Mouse (Mus musculus) lung, embryonic 16.5 days (tissue): ENCODE results near the gene Rbm46. TPM values are rescaled to one million over a fixed set of nuclear protein-coding genes. Genes with fewer than 3 reads are reported as not detected.

Source experiments
- ATAC-seq: fragments of 200-750 bp; cut with Nextera tagmentation; 2 replicates; pipeline ENCODE4 v1.8.0; 2017; ENCODE audit warnings: low read depth, mild to moderate bottlenecking, moderate library complexity
- H3K27ac ChIP-seq: fragments of 300-500 bp; sonication (generic); 2 replicates; pipeline ENCODE4 v1.5.1; 2014; ENCODE audit warnings: mild to moderate bottlenecking, control low read depth, low read length
- H3K27me3 ChIP-seq: fragments of 300-500 bp; sonication (generic); 2 replicates; pipeline ENCODE4 v1.6.1; 2014; ENCODE audit warnings: low read depth, low read length, mixed read lengths; ENCODE audit not compliant: control insufficient read depth, insufficient read depth
- H3K36me3 ChIP-seq: fragments of 300-500 bp; sonication (generic); 2 replicates; pipeline ENCODE4 v1.6.1; 2014; ENCODE audit warnings: low read length; ENCODE audit not compliant: control insufficient read depth, insufficient read depth
- H3K4me1 ChIP-seq: fragments of 300-500 bp; sonication (generic); replicated peaks from 2 replicates; pipeline ENCODE4 v1.6.1; 2014; ENCODE audit warnings: low read length, mixed read lengths; ENCODE audit not compliant: control insufficient read depth, insufficient read depth
- H3K4me2 ChIP-seq: fragments of 300-500 bp; sonication (generic); 2 replicates; pipeline ENCODE4 v1.6.1; 2014; ENCODE audit warnings: low read depth, low read length, control low read depth
- H3K4me3 ChIP-seq: fragments of 300-500 bp; sonication (generic); 2 replicates; pipeline ENCODE4 v1.5.1; 2014; ENCODE audit warnings: mild to moderate bottlenecking, low read length, control low read depth
- H3K9ac ChIP-seq: fragments of 300-500 bp; sonication (generic); 2 replicates; pipeline ENCODE4 v1.6.1; 2014; ENCODE audit warnings: low read length, control low read depth
- H3K9me3 ChIP-seq: fragments of 300-500 bp; sonication (generic); 2 replicates; pipeline ENCODE4 v1.6.1; 2016; ENCODE audit warnings: low read length; ENCODE audit not compliant: control insufficient read depth
- WGBS: fragments of 180-500 bp; shearing (Covaris S2); extraction: QIAGEN DNeasy Blood & Tissue Kit; methylation state at CpG from one replicate; pipeline ENCODE4 v1.1.7; 2014; 5-methylcytosine and 5-hydroxymethylcytosine counted together
- polyA plus RNA-seq: library from polyadenylated mRNA; unstranded; fragments of >200 nt; fragmentation: Nextera tagmentation; extraction: Ambion mirVana; gene quantifications from 2 replicates; pipeline ENCODE4 v1.2.1, GENCODE M21; 2015

Rbm46 gene
- polyA plus RNA-seq, 1 experiment from 2014 or later = 11.1 TPM

DNA sequence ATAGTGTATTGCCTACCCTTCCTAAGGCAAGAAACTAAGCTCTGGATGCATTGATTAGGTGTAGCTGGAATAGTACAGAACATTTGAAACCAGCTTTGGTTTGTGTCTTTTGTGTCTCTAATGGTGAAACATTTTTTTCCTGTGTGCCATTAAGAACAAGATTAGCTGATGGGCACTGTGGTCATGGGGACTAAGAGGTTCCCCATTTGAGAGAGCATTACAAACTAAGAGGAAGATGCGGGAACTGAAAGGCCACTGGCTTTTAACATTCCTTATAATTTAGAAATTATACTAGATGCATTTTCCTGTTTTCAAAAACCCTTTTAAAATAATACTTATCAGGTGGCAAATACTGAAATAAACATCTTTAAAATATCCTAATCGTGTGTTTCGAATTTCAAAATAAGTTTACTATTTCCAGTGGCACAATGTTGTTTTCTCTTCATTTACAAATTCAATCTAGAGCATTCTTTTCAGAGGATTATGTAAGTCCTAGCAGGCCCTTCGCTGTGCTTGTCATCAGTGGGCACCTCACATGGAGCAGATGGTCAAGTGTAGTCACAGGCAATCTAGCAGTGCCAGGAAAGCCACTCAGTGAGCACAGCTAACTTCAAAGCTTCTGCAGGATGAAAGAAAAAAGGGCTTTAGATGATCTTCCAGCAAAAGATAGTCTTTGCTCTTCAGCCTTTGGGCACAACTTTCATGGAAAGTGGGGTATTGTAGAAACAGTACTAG, 76.4 kb downstream of the Rbm46 start:
- no peaks in the 10 kb centered on the region for H3K27me3 ChIP-seq
- no peaks in the 10 kb centered on the region for H3K36me3 ChIP-seq
- H3K4me3 ChIP-seq = no peak overlapping the region
- H3K4me2 ChIP-seq = no peak overlapping the region
- H3K27ac ChIP-seq = no peak overlapping the region
- H3K4me1 ChIP-seq = no peaks in the 10 kb centered on the region
- no peaks in the 10 kb centered on the region for H3K9me3 ChIP-seq
- H3K9ac ChIP-seq = no peak overlapping the region
- WGBS = 75% methylated on average over 4 of the region's 4 CpGs
- ATAC-seq = no peak

DNA sequence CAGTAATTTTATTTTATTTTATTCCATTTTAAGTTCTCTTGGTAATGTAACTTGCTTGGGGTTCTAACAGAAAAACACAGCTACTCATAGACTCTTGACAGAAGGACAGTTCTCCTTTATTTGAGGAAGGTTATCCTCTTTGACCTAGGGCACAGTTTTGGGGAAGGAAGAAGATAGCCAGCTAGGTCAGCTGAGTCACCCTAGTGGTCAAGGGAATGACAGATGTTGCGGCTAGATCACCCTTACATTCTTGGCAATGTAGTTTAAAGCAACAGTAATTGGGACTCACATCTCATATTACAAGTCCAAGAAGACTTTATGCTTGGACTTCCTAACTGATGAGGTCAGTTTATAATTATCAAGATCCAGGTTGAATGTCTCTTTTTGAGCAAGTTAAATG, 82.6 kb downstream of the Rbm46 start:
- Histone ChIP-seq H3K4me3 (no peak overlapping the region), H3K36me3 (no peaks in the 10 kb centered on the region), H3K9ac (no peak overlapping the region), H3K4me1 (no peaks in the 10 kb centered on the region), H3K4me2 (no peak overlapping the region), H3K27me3 (no peaks in the 10 kb centered on the region), H3K9me3 (no peaks in the 10 kb centered on the region), H3K27ac (no peak overlapping the region)
- 79% methylated on average over 1 of the region's 1 CpGs for whole genome bisulfite sequencing
- ATAC-seq = no peak

DNA sequence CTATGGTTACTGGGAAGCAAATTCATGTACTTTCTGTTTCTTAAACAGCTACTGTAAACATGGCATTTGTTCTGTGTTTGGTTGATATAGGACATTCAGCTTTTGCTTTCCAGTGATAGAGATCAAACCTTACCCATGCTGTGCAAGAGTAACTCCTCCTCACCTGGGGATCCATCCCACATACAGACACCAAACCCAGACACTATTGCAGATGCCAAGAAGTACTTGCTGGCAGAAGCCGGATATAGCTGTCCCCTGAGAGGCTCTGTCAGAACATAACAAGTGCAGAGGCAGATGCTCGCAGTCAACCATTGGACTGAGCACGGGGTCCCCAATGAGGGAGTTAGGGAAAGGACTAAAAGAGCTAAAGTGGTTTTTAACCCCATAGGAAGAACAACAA, 84.6 kb downstream of the Rbm46 start:
- no peak overlapping the region for H3K9ac ChIP-seq
- WGBS = 76% methylated on average over 3 of the region's 3 CpGs
- no peaks in the 10 kb centered on the region for H3K27me3 ChIP-seq
- ATAC-seq = no peak
- no peak overlapping the region for H3K4me3 ChIP-seq
- no peak overlapping the region for H3K27ac ChIP-seq
- no peaks in the 10 kb centered on the region for H3K9me3 ChIP-seq
- H3K4me1 ChIP-seq = no peaks in the 10 kb centered on the region
- H3K36me3 ChIP-seq = no peaks in the 10 kb centered on the region
- H3K4me2 ChIP-seq = no peak overlapping the region

Other genes with a start within 250 kb of the Rbm46 start
- gene Lrat, start 27.5 kb upstream of the Rbm46 start, polyA plus RNA-seq = 0.44 and 0.64 TPM in 2 replicates
- 1.5 and 16.1 TPM in 2 replicates for gene Fgg, start 131.2 kb upstream of the Rbm46 start, polyA plus RNA-seq
- 1.9 and 19.9 TPM in 2 replicates for gene Fga, start 149.6 kb upstream of the Rbm46 start, polyA plus RNA-seq
- 0.78 and 10.6 TPM in 2 replicates for gene Fgb, start 173.4 kb upstream of the Rbm46 start, polyA plus RNA-seq
- 94.8 and 99.0 TPM in 2 replicates for gene Plrg1, start 179.0 kb upstream of the Rbm46 start, polyA plus RNA-seq